Mouse (Mus musculus): ENCODE data around the gene Tiam1. TPM values are rescaled to one million over a fixed set of nuclear protein-coding genes. Genes with fewer than 3 reads are reported as not detected.

Tiam1 gene
- total RNA-seq, 1 experiment from 2014 or later: 18.4 TPM

GRCm38 (mm10) chr16:89870059-89870458 lies 273.5 kb downstream of the Tiam1 start:
- ATAC-seq (replicated peaks in 1 of 2; ENCODE audit: insufficient read depth in 1 of 2, low FRiP score in 2 of 2, low TSS enrichment in 1 of 2, low read depth in 1 of 2, poor library complexity in 2 of 2, severe bottlenecking in 2 of 2): no peak

GRCm38 (mm10) chr16:89868502-89868901 lies 275.1 kb downstream of the Tiam1 start:
- ATAC-seq (replicated peaks in 1 of 2; ENCODE audit: insufficient read depth in 1 of 2, low FRiP score in 2 of 2, low TSS enrichment in 1 of 2, low read depth in 1 of 2, poor library complexity in 2 of 2, severe bottlenecking in 2 of 2): no peak

- no peak for ATAC-seq (replicated peaks in 1 of 2; ENCODE audit: insufficient read depth in 1 of 2, low FRiP score in 2 of 2, low TSS enrichment in 1 of 2, low read depth in 1 of 2, poor library complexity in 2 of 2, severe bottlenecking in 2 of 2)
Measured at GRCm38 (mm10) chr16:89867212-89867829, 276.2 kb downstream of the Tiam1 start.

GRCm38 (mm10) chr16:89865136-89865535 lies 278.4 kb downstream of the Tiam1 start:
- ATAC-seq (replicated peaks in 1 of 2; ENCODE audit: insufficient read depth in 1 of 2, low FRiP score in 2 of 2, low TSS enrichment in 1 of 2, low read depth in 1 of 2, poor library complexity in 2 of 2, severe bottlenecking in 2 of 2): no peak

GRCm38 (mm10) chr16:89864710-89865109 lies 278.9 kb downstream of the Tiam1 start:
- no peak for ATAC-seq (replicated peaks in 1 of 2; ENCODE audit: insufficient read depth in 1 of 2, low FRiP score in 2 of 2, low TSS enrichment in 1 of 2, low read depth in 1 of 2, poor library complexity in 2 of 2, severe bottlenecking in 2 of 2)

- no peak for ATAC-seq (replicated peaks in 1 of 2; ENCODE audit: insufficient read depth in 1 of 2, low FRiP score in 2 of 2, low TSS enrichment in 1 of 2, low read depth in 1 of 2, poor library complexity in 2 of 2, severe bottlenecking in 2 of 2)
Measured at GRCm38 (mm10) chr16:89863264-89863663, 280.3 kb downstream of the Tiam1 start.

- ATAC-seq (replicated peaks in 1 of 2; ENCODE audit: insufficient read depth in 1 of 2, low FRiP score in 2 of 2, low TSS enrichment in 1 of 2, low read depth in 1 of 2, poor library complexity in 2 of 2, severe bottlenecking in 2 of 2): no peak
Measured at GRCm38 (mm10) chr16:89861531-89861930, 282.0 kb downstream of the Tiam1 start.

- ATAC-seq (replicated peaks in 1 of 2; ENCODE audit: insufficient read depth in 1 of 2, low FRiP score in 2 of 2, low TSS enrichment in 1 of 2, low read depth in 1 of 2, poor library complexity in 2 of 2, severe bottlenecking in 2 of 2): no peak
Measured at GRCm38 (mm10) chr16:89860708-89861107, 282.9 kb downstream of the Tiam1 start.

GRCm38 (mm10) chr16:89857666-89858065 lies 285.9 kb downstream of the Tiam1 start:
- ATAC-seq (replicated peaks in 1 of 2; ENCODE audit: insufficient read depth in 1 of 2, low FRiP score in 2 of 2, low TSS enrichment in 1 of 2, low read depth in 1 of 2, poor library complexity in 2 of 2, severe bottlenecking in 2 of 2): no peak

- no peak for ATAC-seq (replicated peaks in 1 of 2; ENCODE audit: insufficient read depth in 1 of 2, low FRiP score in 2 of 2, low TSS enrichment in 1 of 2, low read depth in 1 of 2, poor library complexity in 2 of 2, severe bottlenecking in 2 of 2)
Measured at GRCm38 (mm10) chr16:89854731-89855130, 288.8 kb downstream of the Tiam1 start.

GRCm38 (mm10) chr16:89851333-89851732 lies 292.2 kb downstream of the Tiam1 start:
- no peak for ATAC-seq (replicated peaks in 1 of 2; ENCODE audit: insufficient read depth in 1 of 2, low FRiP score in 2 of 2, low TSS enrichment in 1 of 2, low read depth in 1 of 2, poor library complexity in 2 of 2, severe bottlenecking in 2 of 2)

GRCm38 (mm10) chr16:89848651-89849597 lies 294.6 kb downstream of the Tiam1 start:
- peak; percentile 81 to 91 for ATAC-seq (replicated peaks in 1 of 2; ENCODE audit: insufficient read depth in 1 of 2, low FRiP score in 2 of 2, low TSS enrichment in 1 of 2, low read depth in 1 of 2, poor library complexity in 2 of 2, severe bottlenecking in 2 of 2)

GRCm38 (mm10) chr16:89848179-89848578 lies 295.4 kb downstream of the Tiam1 start:
- ATAC-seq (replicated peaks in 1 of 2; ENCODE audit: insufficient read depth in 1 of 2, low FRiP score in 2 of 2, low TSS enrichment in 1 of 2, low read depth in 1 of 2, poor library complexity in 2 of 2, severe bottlenecking in 2 of 2): peak in 1 of 2 experiments; percentile 9; a peak in 1 of 4 replicates

GRCm38 (mm10) chr16:89845461-89845860 lies 298.1 kb downstream of the Tiam1 start:
- ATAC-seq (replicated peaks in 1 of 2; ENCODE audit: insufficient read depth in 1 of 2, low FRiP score in 2 of 2, low TSS enrichment in 1 of 2, low read depth in 1 of 2, poor library complexity in 2 of 2, severe bottlenecking in 2 of 2): no peak

- peak; percentile 42 to 60 for ATAC-seq (replicated peaks in 1 of 2; ENCODE audit: insufficient read depth in 1 of 2, low FRiP score in 2 of 2, low TSS enrichment in 1 of 2, low read depth in 1 of 2, poor library complexity in 2 of 2, severe bottlenecking in 2 of 2)
Measured at GRCm38 (mm10) chr16:89844580-89844979, 299.0 kb downstream of the Tiam1 start.

GRCm38 (mm10) chr16:89841894-89842293 lies 301.7 kb downstream of the Tiam1 start:
- no peak for ATAC-seq (replicated peaks in 1 of 2; ENCODE audit: insufficient read depth in 1 of 2, low FRiP score in 2 of 2, low TSS enrichment in 1 of 2, low read depth in 1 of 2, poor library complexity in 2 of 2, severe bottlenecking in 2 of 2)

- ATAC-seq (replicated peaks in 1 of 2; ENCODE audit: insufficient read depth in 1 of 2, low FRiP score in 2 of 2, low TSS enrichment in 1 of 2, low read depth in 1 of 2, poor library complexity in 2 of 2, severe bottlenecking in 2 of 2): no peak
Measured at GRCm38 (mm10) chr16:89840361-89840760, 303.2 kb downstream of the Tiam1 start.

- no peak for ATAC-seq (replicated peaks in 1 of 2; ENCODE audit: insufficient read depth in 1 of 2, low FRiP score in 2 of 2, low TSS enrichment in 1 of 2, low read depth in 1 of 2, poor library complexity in 2 of 2, severe bottlenecking in 2 of 2)
Measured at GRCm38 (mm10) chr16:89839829-89840228, 303.7 kb downstream of the Tiam1 start.

Data from hematopoietic stem cell, adult 5-6 weeks (primary cell).